Mouse (Mus musculus): Measurements from ENCODE around the gene Hist1h3e. TPM values are rescaled to one million over a fixed set of nuclear protein-coding genes. Genes with fewer than 3 reads are reported as not detected.

The Hist1h3e gene
- polyA plus RNA-seq, 1 experiment: 14.3 TPM

DNA sequence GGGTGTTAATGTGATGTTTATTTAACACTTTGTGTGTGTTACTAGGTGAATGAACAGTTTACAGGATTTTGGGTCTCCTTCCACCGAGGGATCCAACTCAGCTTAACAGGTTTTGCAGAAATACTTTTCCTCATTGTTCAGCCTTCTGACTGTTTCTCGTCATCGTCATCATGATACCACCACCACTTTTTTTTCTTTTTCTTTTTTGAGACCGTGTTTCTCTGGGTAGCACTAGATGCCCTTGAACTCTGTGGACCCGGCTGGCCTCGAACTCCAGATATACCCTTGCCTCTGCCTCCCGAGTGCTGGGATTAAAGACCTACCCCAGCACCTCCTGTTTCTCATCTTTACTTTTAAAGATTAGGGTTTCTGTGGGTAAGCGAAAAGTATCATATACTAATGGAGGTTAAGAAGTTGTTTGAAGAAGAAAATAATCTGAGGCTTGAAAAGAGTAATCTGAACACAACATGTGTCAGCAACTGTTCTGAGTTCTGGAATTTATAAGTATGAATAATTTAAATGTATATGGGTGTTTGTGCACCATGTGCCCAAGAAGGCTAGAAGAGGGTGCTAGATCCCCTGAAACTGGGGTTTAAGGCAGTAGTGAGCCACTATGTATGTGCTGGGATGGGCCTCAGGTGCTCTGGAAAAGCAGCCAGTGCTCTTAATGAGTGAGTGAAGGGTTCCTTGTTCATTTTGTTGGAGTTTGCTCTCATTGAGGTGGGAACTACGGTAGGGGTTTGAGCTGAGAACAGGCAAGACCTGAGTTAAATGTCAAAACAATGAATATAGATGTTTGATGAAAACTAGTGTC, 29.7 kb downstream of the Hist1h3e start:
- Histone ChIP-seq H3K36me3 (ENCODE audit: control insufficient read depth, insufficient read depth, low read length, poor library complexity, severe bottlenecking) (no peaks in the 10 kb centered on the region), H3K9me3 (replicated peaks; ENCODE audit: control insufficient read depth, insufficient read depth, low read length, poor library complexity, severe bottlenecking) (no peaks in the 10 kb centered on the region), H3K27ac (ENCODE audit: insufficient read depth, low read length) (peak overlapping the region; percentile 75), H3K27me3 (ENCODE audit: control insufficient read depth, insufficient read depth, low read length, poor library complexity, severe bottlenecking) (no peaks in the 10 kb centered on the region), H3K4me1 (ENCODE audit: control insufficient read depth, insufficient read depth, low read length) (no peaks in the 10 kb centered on the region), H3K4me3 (ENCODE audit: low read depth, low read length) (peak overlapping the region; percentile 48), H3K9ac (ENCODE audit: low read depth, poor library complexity, severe bottlenecking) (peak overlapping the region; percentile 84)
- no peak for TF ChIP-seq EP300 (IDR thresholded peaks at IDR 0.05; ENCODE audit: insufficient read depth, low read depth, low read length)
- TF ChIP-seq POLR2A (IDR thresholded peaks at IDR 0.05; ENCODE audit: insufficient read depth, low read length): no peak

DNA sequence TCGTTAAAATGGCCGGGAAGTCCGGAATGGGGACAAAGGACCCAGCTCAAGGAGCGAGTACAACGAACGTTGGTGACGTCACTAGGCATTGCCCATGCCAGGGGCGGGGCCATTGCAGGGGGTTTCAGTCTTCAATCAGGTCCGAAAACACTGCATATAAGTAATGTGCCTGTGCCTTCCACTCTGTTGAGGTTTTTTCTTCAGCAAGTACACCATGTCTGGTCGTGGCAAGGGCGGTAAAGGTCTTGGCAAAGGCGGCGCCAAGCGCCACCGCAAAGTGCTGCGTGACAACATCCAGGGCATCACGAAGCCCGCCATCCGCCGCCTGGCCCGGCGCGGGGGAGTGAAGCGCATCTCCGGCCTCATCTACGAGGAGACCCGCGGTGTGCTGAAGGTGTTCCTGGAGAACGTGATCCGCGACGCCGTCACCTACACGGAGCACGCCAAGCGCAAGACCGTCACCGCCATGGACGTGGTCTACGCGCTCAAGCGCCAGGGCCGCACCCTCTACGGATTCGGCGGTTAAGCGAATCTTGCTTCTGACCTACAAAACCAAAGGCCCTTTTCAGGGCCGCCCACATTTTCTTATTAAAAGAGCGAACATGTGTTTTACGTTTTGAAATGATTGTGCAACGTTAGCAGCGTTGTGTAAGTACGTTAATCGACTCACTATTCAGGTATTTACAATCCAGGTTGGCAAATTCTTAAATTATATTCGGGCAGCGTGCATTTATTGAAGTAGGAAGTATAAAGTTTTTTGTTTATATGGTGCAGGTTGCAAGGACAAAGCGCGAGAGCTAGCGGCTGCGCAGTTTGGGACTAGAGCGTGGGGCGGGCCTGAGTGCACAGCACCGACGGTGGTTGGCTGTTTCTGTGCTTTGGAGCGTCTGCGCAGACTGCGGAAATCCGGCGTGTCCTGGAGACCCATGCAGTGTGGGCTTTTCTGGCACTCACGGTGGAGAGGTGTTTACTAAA, 31.0 kb downstream of the Hist1h3e start, which contains the start of gene Hist1h4h:
Gene Hist1h4h, plus strand, starts transcription at position 150 of the 975 bp plus-strand sequence.
- Histone ChIP-seq H3K9ac (ENCODE audit: low read depth, poor library complexity, severe bottlenecking) (peak within 1 kb of the TSS; percentile 84), H3K27ac (ENCODE audit: insufficient read depth, low read length) (peak within 1 kb of the TSS; percentile 94), H3K27me3 (ENCODE audit: control insufficient read depth, insufficient read depth, low read length, poor library complexity, severe bottlenecking) (no peaks in the 10 kb centered on the region), H3K4me3 (ENCODE audit: low read depth, low read length) (peak within 1 kb of the TSS; percentile 62), H3K4me1 (ENCODE audit: control insufficient read depth, insufficient read depth, low read length) (no peaks in the 10 kb centered on the region), H3K9me3 (replicated peaks; ENCODE audit: control insufficient read depth, insufficient read depth, low read length, poor library complexity, severe bottlenecking) (no peaks in the 10 kb centered on the region), H3K36me3 (ENCODE audit: control insufficient read depth, insufficient read depth, low read length, poor library complexity, severe bottlenecking) (no peaks in the 10 kb centered on the region)
- TF ChIP-seq POLR2A (IDR thresholded peaks at IDR 0.05; ENCODE audit: insufficient read depth, low read length) (peak; percentile 100), CTCF (IDR thresholded peaks at IDR 0.05; ENCODE audit: low read depth, low read length) (no peak), EP300 (IDR thresholded peaks at IDR 0.05; ENCODE audit: insufficient read depth, low read depth, low read length) (peak; percentile 83)

DNA sequence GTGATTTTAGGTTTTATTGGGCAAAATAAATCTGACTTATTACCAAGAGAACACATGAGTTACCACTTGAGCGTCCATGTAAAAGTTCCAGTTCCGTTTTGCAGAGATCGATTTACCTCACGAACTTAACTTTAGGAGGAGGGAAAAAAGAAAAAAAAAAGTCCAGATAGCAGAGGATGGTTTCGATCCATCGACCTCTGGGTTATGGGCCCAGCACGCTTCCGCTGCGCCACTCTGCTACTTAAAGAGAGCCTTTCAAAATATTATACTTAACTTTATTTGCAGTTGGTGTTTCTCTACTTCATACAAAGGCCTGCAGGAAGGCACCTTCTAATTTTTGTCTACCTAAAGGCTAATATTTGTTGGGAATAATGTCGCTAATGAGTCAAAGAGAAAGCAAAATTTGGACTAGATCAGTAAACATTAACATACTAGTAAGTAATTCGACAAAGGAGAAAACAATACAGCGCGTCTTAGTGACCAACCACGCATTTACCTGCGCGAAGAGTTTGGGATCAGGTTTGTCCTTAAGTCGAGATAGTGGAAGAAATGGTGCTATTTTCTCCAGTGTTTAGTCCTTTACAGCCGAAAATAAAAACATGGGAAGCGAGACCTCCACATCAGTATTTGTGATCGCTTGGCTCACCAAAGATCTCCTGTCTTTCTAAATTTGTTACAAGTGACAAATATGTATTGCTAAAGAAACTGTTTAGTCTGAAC, 31.8 kb downstream of the Hist1h3e start:
- Histone ChIP-seq H3K36me3 (ENCODE audit: control insufficient read depth, insufficient read depth, low read length, poor library complexity, severe bottlenecking) (no peaks in the 10 kb centered on the region), H3K4me1 (ENCODE audit: control insufficient read depth, insufficient read depth, low read length) (no peaks in the 10 kb centered on the region), H3K4me3 (ENCODE audit: low read depth, low read length) (peak overlapping the region; percentile 62), H3K9me3 (replicated peaks; ENCODE audit: control insufficient read depth, insufficient read depth, low read length, poor library complexity, severe bottlenecking) (no peaks in the 10 kb centered on the region), H3K9ac (ENCODE audit: low read depth, poor library complexity, severe bottlenecking) (peak overlapping the region; percentile 81), H3K27me3 (ENCODE audit: control insufficient read depth, insufficient read depth, low read length, poor library complexity, severe bottlenecking) (no peaks in the 10 kb centered on the region), H3K27ac (ENCODE audit: insufficient read depth, low read length) (peak overlapping the region; percentile 94)
- TF ChIP-seq EP300 (IDR thresholded peaks at IDR 0.05; ENCODE audit: insufficient read depth, low read depth, low read length) (no peak), POLR2A (IDR thresholded peaks at IDR 0.05; ENCODE audit: insufficient read depth, low read length) (no peak), CTCF (IDR thresholded peaks at IDR 0.05; ENCODE audit: low read depth, low read length) (no peak)

DNA sequence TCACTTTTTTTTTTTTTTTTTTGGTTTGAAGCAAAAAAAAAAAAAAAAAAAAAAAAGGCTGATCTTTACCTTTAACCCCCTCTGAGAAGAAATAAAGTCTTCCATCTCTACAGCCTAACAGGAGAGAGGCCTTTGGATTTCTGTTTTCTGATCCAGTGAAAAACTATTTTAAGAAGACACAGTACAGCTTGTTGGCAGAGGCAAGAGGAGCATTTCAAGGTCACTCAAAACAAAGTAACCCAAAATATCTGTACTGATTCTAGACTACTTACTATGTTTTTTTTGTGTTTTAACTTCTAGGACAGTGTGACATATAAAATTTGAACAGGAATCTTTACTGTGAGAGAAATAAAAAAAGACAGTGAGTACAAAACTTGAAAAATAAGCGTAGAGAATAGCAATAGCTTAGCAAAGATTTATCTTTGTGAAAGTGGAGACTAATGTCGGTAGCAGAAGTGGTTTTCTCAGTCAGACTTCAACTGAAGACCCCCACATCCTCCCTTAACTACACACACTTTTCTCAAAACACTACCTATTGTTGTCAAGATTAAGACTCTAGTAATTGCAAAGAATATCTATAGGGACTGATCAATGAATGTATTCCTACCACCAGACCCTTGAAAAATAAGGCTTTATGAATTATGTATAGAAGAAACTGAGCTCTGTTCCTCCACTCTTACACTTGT, 32.5 kb downstream of the Hist1h3e start:
- Histone ChIP-seq H3K9ac (ENCODE audit: low read depth, poor library complexity, severe bottlenecking) (peak overlapping the region; percentile 81; the same call in 1 of the 2 replicates), H3K4me1 (ENCODE audit: control insufficient read depth, insufficient read depth, low read length) (no peaks in the 10 kb centered on the region), H3K27ac (ENCODE audit: insufficient read depth, low read length) (no peak overlapping the region), H3K9me3 (replicated peaks; ENCODE audit: control insufficient read depth, insufficient read depth, low read length, poor library complexity, severe bottlenecking) (no peaks in the 10 kb centered on the region), H3K36me3 (ENCODE audit: control insufficient read depth, insufficient read depth, low read length, poor library complexity, severe bottlenecking) (no peaks in the 10 kb centered on the region), H3K4me3 (ENCODE audit: low read depth, low read length) (0 out of 2 replicates have a peak overlapping the region, but pooled peaks have one; percentile 30), H3K27me3 (ENCODE audit: control insufficient read depth, insufficient read depth, low read length, poor library complexity, severe bottlenecking) (no peaks in the 10 kb centered on the region)
- TF ChIP-seq EP300 (IDR thresholded peaks at IDR 0.05; ENCODE audit: insufficient read depth, low read depth, low read length) (no peak), POLR2A (IDR thresholded peaks at IDR 0.05; ENCODE audit: insufficient read depth, low read length) (no peak), CTCF (IDR thresholded peaks at IDR 0.05; ENCODE audit: low read depth, low read length) (no peak)

DNA sequence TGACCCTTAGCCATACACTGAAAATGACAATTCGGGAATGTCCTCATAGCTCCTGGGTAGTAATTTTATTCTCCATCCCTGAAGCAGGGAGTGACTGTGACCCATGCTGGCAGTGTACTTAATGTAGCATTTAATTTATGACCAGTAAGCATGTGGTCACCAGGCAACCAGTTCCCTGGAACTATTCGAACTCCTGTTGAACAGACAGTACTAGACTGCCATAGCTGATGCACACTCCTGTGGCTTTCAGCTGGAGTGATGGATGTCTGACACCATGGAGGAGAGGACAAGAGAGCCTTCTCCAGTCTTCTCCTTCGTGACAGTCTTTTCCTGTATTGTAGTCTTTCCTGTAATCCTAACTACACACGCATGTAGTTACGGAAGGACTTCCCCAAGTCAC, 33.2 kb downstream of the Hist1h3e start:
- no peak for TF ChIP-seq POLR2A (IDR thresholded peaks at IDR 0.05; ENCODE audit: insufficient read depth, low read length)
- TF ChIP-seq CTCF (IDR thresholded peaks at IDR 0.05; ENCODE audit: low read depth, low read length): no peak
- TF ChIP-seq EP300 (IDR thresholded peaks at IDR 0.05; ENCODE audit: insufficient read depth, low read depth, low read length): no peak
- Histone ChIP-seq H3K9ac (ENCODE audit: low read depth, poor library complexity, severe bottlenecking) (no peak overlapping the region), H3K36me3 (ENCODE audit: control insufficient read depth, insufficient read depth, low read length, poor library complexity, severe bottlenecking) (no peaks in the 10 kb centered on the region), H3K4me3 (ENCODE audit: low read depth, low read length) (no peak overlapping the region), H3K27ac (ENCODE audit: insufficient read depth, low read length) (no peak overlapping the region), H3K4me1 (ENCODE audit: control insufficient read depth, insufficient read depth, low read length) (no peaks in the 10 kb centered on the region), H3K27me3 (ENCODE audit: control insufficient read depth, insufficient read depth, low read length, poor library complexity, severe bottlenecking) (no peaks in the 10 kb centered on the region), H3K9me3 (replicated peaks; ENCODE audit: control insufficient read depth, insufficient read depth, low read length, poor library complexity, severe bottlenecking) (no peaks in the 10 kb centered on the region)

Measured in ES-Bruce4 (cell line).